Mouse (Mus musculus): ENCODE measurements around the gene Fyco1.

Gene Fyco1

GRCm38 (mm10) chr9:123851713-123852448, at the start of gene Fyco1:
Gene Fyco1, minus strand, starts transcription at chr9:123851899.
- peak; percentile 98 for DNase-seq (ENCODE audit: low read depth, low spot score)

- DNase-seq (ENCODE audit: low read depth, low spot score): no peak
These were observed 20.4 kb upstream of the Fyco1 start for GRCm38 (mm10) chr9:123872049-123872448.

DNA sequence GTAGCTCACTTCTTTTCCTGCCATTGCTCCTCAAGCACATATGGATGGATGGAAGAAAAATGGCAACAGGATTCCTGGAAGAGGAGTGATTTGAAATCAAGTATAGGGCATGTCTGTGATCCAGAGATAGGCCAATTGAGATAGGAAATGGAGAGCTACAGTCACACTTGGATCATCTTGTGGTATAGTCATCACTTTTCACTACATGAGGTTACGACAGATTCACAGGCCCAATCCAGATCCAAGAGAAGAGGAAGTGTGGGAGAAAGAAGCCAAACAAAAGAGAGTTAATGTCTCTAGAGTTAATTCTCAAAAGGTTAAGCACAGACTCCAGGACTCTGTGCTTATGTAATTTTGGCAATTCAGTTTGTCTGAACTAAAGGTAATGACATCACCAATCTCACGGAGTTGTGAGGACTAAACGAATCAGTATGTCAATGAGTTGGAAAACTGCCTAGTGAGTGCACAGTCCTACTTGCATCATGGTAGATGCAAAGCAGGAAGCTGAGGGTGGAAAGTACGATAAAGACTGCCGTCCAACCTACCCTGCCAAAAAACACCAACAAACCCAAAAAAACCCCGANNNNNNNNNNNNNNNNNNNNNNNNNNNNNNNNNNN, 17.6 kb upstream of the Fyco1 start:
- DNase-seq (ENCODE audit: low read depth, low spot score): no peak

GRCm38 (mm10) chr9:123863641-123864040, 11.9 kb upstream of the Fyco1 start:
- no peak for DNase-seq (ENCODE audit: low read depth, low spot score)

DNA sequence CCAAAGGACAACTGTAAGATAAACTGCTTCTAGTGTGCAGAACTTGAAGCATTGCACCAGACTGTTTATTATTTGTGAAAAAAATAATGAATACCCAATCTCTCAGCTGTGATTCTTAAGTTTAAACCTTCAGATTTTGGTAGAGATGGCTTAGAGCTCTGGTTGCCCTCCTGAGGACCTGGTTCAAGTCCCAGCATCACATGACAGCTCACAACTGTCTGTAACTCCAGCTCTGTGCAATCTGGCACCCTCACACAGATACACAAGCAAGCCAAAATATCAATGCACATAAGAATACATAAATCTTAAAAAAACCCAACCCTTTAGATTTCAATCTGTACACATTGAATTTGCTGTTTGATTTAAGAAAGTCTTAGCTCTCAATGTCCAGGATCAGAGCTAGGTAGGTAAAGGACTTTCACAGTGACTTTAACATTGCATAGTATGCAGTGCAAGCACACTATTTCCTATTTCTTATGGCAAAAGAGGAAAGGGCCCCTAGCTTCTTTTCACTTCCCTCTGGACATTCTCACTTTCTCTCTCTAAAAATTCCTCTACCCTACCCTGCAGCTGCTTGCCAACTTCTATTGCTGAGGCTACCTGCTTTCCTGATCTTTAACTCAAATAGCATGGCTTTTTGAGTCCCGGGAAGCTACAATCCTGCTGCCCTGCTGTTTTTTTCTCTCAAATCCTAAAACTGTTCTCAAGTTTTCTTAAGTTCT, 11.4 kb upstream of the Fyco1 start:
- DNase-seq (ENCODE audit: low read depth, low spot score): no peak

DNA sequence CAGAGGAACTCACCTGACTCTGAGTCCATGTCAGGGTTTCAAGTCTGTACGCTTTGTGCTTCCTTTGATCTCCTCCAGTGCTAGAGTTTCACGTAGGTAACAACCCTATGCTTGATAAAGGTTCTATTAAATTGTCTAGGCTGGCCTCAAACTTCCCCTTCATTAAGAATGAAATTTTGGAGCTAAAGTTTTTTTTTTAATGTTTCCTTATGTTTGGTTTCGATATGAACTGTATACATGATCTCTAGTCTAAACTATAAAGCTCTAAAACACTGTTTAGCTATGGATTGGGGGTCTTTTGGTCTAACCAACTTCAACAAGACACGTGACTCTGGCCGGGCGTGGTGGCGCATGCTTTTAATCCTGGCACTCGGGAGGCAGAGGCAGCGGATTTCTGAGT, 10.2 kb upstream of the Fyco1 start, which contains the start of gene Xcr1:
TSS of gene Xcr1 (minus strand) at position 101 of the 400 bp plus-strand sequence.
- DNase-seq (ENCODE audit: low read depth, low spot score): no peak

GRCm38 (mm10) chr9:123856836-123857235, 5.1 kb upstream of the Fyco1 start:
- no peak for DNase-seq (ENCODE audit: low read depth, low spot score)

DNA sequence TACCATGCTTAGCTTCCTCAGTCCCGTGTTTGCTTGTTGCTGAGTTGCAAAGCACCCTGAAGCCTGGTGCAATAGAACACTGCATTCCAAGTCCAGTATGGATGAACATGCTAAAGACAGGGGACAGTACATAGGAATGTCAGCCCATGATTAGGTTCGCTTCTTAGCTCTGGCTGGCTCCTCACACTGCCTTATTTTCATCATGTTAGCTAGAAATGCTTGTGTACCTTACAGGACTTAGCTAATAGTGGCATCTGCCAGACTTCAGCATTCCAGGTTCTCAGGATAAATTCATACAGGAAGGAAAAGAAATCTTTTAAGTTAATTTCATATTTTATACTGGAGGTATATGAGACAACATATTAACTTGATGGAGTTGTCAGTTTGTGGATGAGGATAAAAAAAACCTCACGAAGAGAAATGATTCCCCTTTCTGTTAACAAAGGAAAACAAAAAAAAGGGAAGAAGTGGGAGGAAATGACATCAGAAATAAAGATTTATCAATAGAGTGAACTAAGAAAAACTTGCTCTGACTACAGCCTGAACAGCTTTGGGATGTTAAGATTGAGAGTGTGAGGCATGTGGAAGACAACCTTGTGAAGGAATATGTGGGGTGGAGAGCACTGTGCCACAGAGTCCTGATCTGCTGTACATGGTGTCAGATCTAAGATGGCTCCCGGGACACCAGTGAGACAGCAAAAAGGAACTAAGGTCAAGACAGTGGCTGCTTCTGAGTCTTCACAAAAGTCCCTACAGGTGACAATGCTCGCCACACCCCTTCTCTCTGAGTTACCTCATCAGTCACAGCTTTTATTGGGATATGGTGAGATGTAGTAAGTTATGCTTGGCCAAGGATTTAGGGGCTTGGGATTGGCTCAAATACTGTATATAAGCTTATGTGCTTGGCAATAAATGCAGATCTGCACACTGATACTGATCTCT, 1.0 kb upstream of the Fyco1 start:
- peak; percentile 6 for DNase-seq (ENCODE audit: low read depth, low spot score)

GRCm38 (mm10) chr9:123851062-123851712, 512 bp downstream of the Fyco1 start:
- peak; percentile 58 for DNase-seq (ENCODE audit: low read depth, low spot score)

DNA sequence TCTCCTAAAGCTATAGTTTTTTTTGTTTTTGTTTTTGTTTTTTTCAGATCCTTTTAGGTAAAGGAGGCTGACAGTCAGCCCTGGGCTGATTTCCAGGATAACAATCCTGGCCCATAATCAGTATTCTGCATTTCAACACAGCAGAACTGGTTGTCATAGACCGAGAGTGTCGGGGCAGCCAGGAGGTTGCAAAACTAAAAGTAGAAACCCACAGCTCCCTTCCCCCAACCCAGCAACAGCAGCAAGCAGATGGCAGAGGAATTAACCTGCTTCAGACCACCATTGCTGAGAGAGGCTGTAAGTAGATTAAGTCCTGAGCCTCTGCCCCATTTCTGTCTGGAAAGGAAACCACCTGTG, 1.0 kb downstream of the Fyco1 start:
- no peak for DNase-seq (ENCODE audit: low read depth, low spot score)

DNA sequence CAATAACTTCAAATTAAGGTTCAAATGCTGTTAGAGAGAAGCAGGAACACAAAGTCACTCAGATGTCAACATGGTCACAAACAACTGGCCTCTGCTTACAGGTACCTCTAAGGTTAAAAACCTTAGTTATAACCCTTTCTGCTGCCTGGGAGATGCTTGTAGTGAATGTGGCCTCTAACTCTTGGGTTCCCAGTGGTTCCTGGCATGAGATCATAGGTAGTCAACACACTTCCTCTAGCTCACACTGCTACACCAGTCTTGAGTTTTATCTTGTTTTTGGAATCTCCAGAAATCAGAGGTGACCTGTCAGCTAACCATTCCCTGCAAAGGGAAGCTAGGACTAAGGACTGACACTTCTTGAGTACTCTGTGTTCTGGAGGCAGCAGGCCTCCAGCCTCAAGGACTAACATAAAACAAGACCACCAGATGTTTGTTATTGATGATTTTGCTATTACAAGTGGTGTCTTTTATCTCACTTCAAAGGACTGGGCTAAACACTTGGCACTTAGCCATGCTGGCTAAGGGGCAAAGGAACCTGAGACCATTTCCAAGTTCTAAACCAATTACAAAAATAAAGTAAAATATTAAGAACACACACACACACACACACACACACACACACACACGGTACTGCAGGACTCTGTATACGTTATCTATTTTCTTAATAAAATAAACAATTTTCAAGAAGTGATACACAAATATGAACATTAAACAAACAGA, 1.6 kb downstream of the Fyco1 start:
- DNase-seq (ENCODE audit: low read depth, low spot score): no peak

DNA sequence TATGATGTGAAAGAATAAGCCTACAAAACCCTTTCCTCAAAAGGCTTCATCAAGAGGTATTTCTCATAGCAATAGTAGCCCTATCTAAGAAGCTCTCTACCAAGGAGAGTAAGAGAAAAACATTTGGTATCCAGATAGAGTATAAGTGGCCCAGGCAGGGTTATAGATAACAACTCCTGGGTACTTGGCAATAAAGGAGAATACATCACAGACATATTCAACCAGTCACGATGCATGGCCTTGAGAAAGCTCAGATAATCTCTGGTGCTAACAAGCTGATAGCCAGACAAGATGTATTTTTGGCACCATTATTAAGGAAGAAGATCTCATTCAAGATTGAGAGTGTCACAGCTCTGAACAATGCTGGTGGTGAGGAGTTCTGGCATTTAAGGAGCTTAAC, 5.2 kb downstream of the Fyco1 start:
- DNase-seq (ENCODE audit: low read depth, low spot score): no peak

DNA sequence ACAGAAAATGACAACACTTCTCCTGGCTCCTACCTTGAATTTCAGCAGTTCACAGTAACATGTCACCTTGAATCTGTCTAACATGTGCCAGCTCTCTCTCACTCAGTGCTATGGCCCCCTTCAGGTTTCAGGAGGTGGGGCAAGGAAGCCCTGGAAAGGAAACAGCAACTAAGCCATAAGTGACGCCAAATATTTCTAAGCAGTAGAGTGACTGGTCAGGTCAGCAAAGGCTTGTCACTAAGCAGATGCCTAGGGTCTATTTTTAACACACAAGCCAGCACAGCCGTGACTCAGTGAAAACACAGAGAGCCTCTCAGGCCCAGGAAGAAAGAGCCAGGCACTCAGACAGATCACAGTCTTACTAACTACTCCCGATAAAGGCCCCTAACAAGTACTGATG, 6.6 kb downstream of the Fyco1 start:
- no peak for DNase-seq (ENCODE audit: low read depth, low spot score)

- DNase-seq (ENCODE audit: low read depth, low spot score): no peak
These were observed 7.2 kb downstream of the Fyco1 start for GRCm38 (mm10) chr9:123844468-123844867.

DNA sequence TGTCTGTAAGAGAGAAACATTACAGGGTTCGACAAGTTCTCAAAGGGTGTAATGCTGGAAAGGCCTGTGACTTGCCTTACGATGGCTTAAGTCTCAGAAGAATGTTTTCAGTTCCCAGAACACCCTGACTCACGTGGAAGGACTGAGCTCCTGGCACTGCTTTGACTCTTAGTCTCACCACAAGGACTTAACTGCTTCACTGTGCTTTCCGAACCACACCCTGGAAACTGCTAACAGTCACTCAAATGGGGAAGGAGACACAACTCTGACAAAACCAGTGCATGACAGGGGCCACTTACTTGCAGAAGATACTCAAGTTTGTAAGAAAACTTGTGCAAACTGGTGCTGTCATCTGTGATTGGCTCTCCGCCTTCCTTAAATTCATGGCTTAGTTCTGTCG, 11.5 kb downstream of the Fyco1 start:
- DNase-seq (ENCODE audit: low read depth, low spot score): no peak

DNA sequence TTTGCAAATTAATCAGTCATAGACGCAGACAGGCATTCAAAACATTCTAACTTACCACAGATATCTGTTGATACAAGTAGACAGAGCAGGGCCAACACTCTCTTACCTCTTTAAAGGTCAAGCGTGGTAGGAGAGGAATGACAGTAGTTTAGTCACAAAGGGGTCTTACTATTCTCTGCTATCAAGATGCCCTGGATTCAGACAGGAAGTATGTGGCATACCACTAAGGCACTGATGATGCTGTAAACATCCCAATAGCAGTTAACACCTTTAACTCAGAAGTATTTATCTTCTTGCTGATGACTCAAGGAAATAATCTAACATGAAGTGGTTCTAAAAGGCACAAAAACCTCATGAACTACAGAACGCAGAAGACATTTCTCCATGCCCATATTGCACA, 15.8 kb downstream of the Fyco1 start:
- no peak for DNase-seq (ENCODE audit: low read depth, low spot score)

- no peak for DNase-seq (ENCODE audit: low read depth, low spot score)
These were observed 22.8 kb downstream of the Fyco1 start for GRCm38 (mm10) chr9:123828916-123829315.

GRCm38 (mm10) chr9:123826631-123827030, 25.1 kb downstream of the Fyco1 start:
- DNase-seq (ENCODE audit: low read depth, low spot score): no peak

DNA sequence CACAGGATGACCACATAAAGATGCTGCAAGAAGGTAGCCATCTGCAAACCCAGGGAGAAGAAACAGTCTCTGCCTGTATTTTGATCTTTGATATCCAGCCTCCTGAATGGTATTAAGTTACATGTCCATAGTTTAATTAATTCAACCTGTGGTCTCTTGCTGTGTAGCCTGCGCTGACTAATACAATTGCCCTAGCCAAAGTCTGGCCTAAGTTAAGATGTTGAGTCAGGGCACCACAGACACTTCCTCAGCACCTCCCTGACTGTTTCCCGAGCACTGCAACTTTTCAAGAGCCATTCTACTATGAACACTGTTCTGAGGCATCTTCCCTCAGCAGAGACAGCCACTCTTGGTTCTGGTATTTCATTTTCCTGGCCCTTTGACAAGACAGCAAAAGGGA, 33.1 kb downstream of the Fyco1 start:
- no peak for DNase-seq (ENCODE audit: low read depth, low spot score)

GRCm38 (mm10) chr9:123815996-123816395, 35.7 kb downstream of the Fyco1 start:
- DNase-seq (ENCODE audit: low read depth, low spot score): no peak

- no peak for DNase-seq (ENCODE audit: low read depth, low spot score)
These were observed 36.3 kb downstream of the Fyco1 start for GRCm38 (mm10) chr9:123815444-123815843.
